Mouse (Mus musculus): ENCODE results near the gene B4galnt3. TPM values are rescaled to one million over a fixed set of nuclear protein-coding genes. Genes with fewer than 3 reads are reported as not detected.
A peak's percentile ranks its signal among the peaks of the same experiment; 100 is the strongest.

B4galnt3 gene
- polyA plus RNA-seq, 1 experiment = not detected

- 89% methylated on average over 2 of the region's 2 CpGs for WGBS
- Histone ChIP-seq H3K4me3 (ENCODE audit: insufficient read depth, low read depth, low read length) (no peak overlapping the region), H3K4me1 (ENCODE audit: control insufficient read depth, insufficient read depth, low read length) (no peaks in the 10 kb centered on the region), H3K27ac (ENCODE audit: insufficient read depth, low read depth, low read length) (no peak overlapping the region)
- TF ChIP-seq CTCF (IDR thresholded peaks at IDR 0.05; ENCODE audit: insufficient read depth, low read depth, low read length) (no peak), POLR2A (IDR thresholded peaks at IDR 0.05; ENCODE audit: insufficient read depth, low read depth, low read length) (no peak)
Observed at GRCm38 (mm10) chr6:120219281-120219680, 75.1 kb downstream of the B4galnt3 start.

- 87% methylated on average over 1 of the region's 1 CpGs for WGBS
Observed at GRCm38 (mm10) chr6:120216702-120217101, 77.7 kb downstream of the B4galnt3 start.

GRCm38 (mm10) chr6:120211536-120211935 is 82.8 kb downstream of the B4galnt3 start:
- Histone ChIP-seq H3K4me3 (ENCODE audit: insufficient read depth, low read depth, low read length) (no peak overlapping the region), H3K4me1 (ENCODE audit: control insufficient read depth, insufficient read depth, low read length) (no peaks in the 10 kb centered on the region), H3K27ac (ENCODE audit: insufficient read depth, low read depth, low read length) (no peak overlapping the region)
- 82% methylated on average over 6 of the region's 6 CpGs for WGBS
- TF ChIP-seq CTCF (IDR thresholded peaks at IDR 0.05; ENCODE audit: insufficient read depth, low read depth, low read length) = no peak
- no peak for TF ChIP-seq POLR2A (IDR thresholded peaks at IDR 0.05; ENCODE audit: insufficient read depth, low read depth, low read length)

More at GRCm38 (mm10) chr6:120216702-120217101, 77.7 kb downstream of the B4galnt3 start:
- no peak overlapping the region for H3K4me3 ChIP-seq (ENCODE audit: insufficient read depth, low read depth, low read length)
- H3K27ac ChIP-seq (ENCODE audit: insufficient read depth, low read depth, low read length) = no peak overlapping the region
- no peak for TF ChIP-seq CTCF (IDR thresholded peaks at IDR 0.05; ENCODE audit: insufficient read depth, low read depth, low read length)
- TF ChIP-seq POLR2A (IDR thresholded peaks at IDR 0.05; ENCODE audit: insufficient read depth, low read depth, low read length) = no peak
- H3K4me1 ChIP-seq (ENCODE audit: control insufficient read depth, insufficient read depth, low read length) = no peaks in the 10 kb centered on the region

GRCm38 (mm10) chr6:120206586-120206985 is 87.8 kb downstream of the B4galnt3 start:
- 88% methylated on average over 5 of the region's 5 CpGs for WGBS
- Histone ChIP-seq H3K4me3 (ENCODE audit: insufficient read depth, low read depth, low read length) (no peak overlapping the region), H3K27ac (ENCODE audit: insufficient read depth, low read depth, low read length) (no peak overlapping the region), H3K4me1 (ENCODE audit: control insufficient read depth, insufficient read depth, low read length) (0 out of 2 replicates have a peak, but pooled peaks cover 5% of the 10 kb centered on the region)
- TF ChIP-seq POLR2A (IDR thresholded peaks at IDR 0.05; ENCODE audit: insufficient read depth, low read depth, low read length) = no peak

- Histone ChIP-seq H3K4me3 (ENCODE audit: insufficient read depth, low read depth, low read length) (no peak overlapping the region), H3K27ac (ENCODE audit: insufficient read depth, low read depth, low read length) (no peak overlapping the region), H3K4me1 (ENCODE audit: control insufficient read depth, insufficient read depth, low read length) (0 out of 2 replicates have a peak, but pooled peaks cover 5% of the 10 kb centered on the region)
- 76% methylated on average over 8 of the region's 8 CpGs for WGBS
- no peak for TF ChIP-seq POLR2A (IDR thresholded peaks at IDR 0.05; ENCODE audit: insufficient read depth, low read depth, low read length)
Observed at GRCm38 (mm10) chr6:120202406-120202805, 92.0 kb downstream of the B4galnt3 start.

GRCm38 (mm10) chr6:120201956-120202355 is 92.4 kb downstream of the B4galnt3 start:
- 69% methylated on average over 6 of the region's 6 CpGs for WGBS

GRCm38 (mm10) chr6:120199638-120200394 is 94.5 kb downstream of the B4galnt3 start:
- 68% methylated on average over 10 of the region's 10 CpGs for WGBS
- no peak overlapping the region for H3K27ac ChIP-seq (ENCODE audit: insufficient read depth, low read depth, low read length)
- no peak for TF ChIP-seq POLR2A (IDR thresholded peaks at IDR 0.05; ENCODE audit: insufficient read depth, low read depth, low read length)
- no peak for TF ChIP-seq CTCF (IDR thresholded peaks at IDR 0.05; ENCODE audit: insufficient read depth, low read depth, low read length)
- H3K4me1 ChIP-seq (ENCODE audit: control insufficient read depth, insufficient read depth, low read length) = 0 out of 2 replicates have a peak, but pooled peaks cover 5% of the 10 kb centered on the region
- no peak overlapping the region for H3K4me3 ChIP-seq (ENCODE audit: insufficient read depth, low read depth, low read length)

More at GRCm38 (mm10) chr6:120201956-120202355, 92.4 kb downstream of the B4galnt3 start:
- Histone ChIP-seq H3K4me3 (ENCODE audit: insufficient read depth, low read depth, low read length) (no peak overlapping the region), H3K4me1 (ENCODE audit: control insufficient read depth, insufficient read depth, low read length) (0 out of 2 replicates have a peak, but pooled peaks cover 5% of the 10 kb centered on the region), H3K27ac (ENCODE audit: insufficient read depth, low read depth, low read length) (no peak overlapping the region)
- no peak for TF ChIP-seq CTCF (IDR thresholded peaks at IDR 0.05; ENCODE audit: insufficient read depth, low read depth, low read length)
- TF ChIP-seq POLR2A (IDR thresholded peaks at IDR 0.05; ENCODE audit: insufficient read depth, low read depth, low read length) = no peak

- TF ChIP-seq CTCF (IDR thresholded peaks at IDR 0.05; ENCODE audit: insufficient read depth, low read depth, low read length) = peak; percentile 86
- TF ChIP-seq POLR2A (IDR thresholded peaks at IDR 0.05; ENCODE audit: insufficient read depth, low read depth, low read length) = no peak
- Histone ChIP-seq H3K4me3 (ENCODE audit: insufficient read depth, low read depth, low read length) (no peak overlapping the region), H3K4me1 (ENCODE audit: control insufficient read depth, insufficient read depth, low read length) (0 out of 2 replicates have a peak, but pooled peaks cover 5% of the 10 kb centered on the region), H3K27ac (ENCODE audit: insufficient read depth, low read depth, low read length) (no peak overlapping the region)
- WGBS = 33% methylated on average over 9 of the region's 9 CpGs
Observed at GRCm38 (mm10) chr6:120197964-120198363, 96.4 kb downstream of the B4galnt3 start.

- Histone ChIP-seq H3K4me3 (ENCODE audit: insufficient read depth, low read depth, low read length) (no peak overlapping the region), H3K4me1 (ENCODE audit: control insufficient read depth, insufficient read depth, low read length) (peaks cover 6% of the 10 kb centered on the region; the same call in 1 of the 2 replicates), H3K27ac (ENCODE audit: insufficient read depth, low read depth, low read length) (no peak overlapping the region)
- TF ChIP-seq POLR2A (IDR thresholded peaks at IDR 0.05; ENCODE audit: insufficient read depth, low read depth, low read length) = no peak
- no peak for TF ChIP-seq CTCF (IDR thresholded peaks at IDR 0.05; ENCODE audit: insufficient read depth, low read depth, low read length)
- 36% methylated on average over 2 of the region's 2 CpGs for WGBS
Observed at GRCm38 (mm10) chr6:120196837-120197236, 97.5 kb downstream of the B4galnt3 start.

All from olfactory bulb, adult 2 months (tissue).